Mouse (Mus musculus): ENCODE measurements around the gene Krtap5-2. TPM values are rescaled to one million over a fixed set of nuclear protein-coding genes. Genes with fewer than 3 reads are reported as not detected.
"Not testable (repeated sequence)": the region's sequence is repeated elsewhere in the genome, so short reads cannot be mapped to it uniquely, and the experiment has no call there.

The Krtap5-2 gene
- polyA plus RNA-seq (2012; ENCODE audit: insufficient read depth, insufficient read length, low replicate concordance, missing spikeins), result not detected in 2 replicates

- H3K4me3 ChIP-seq (ENCODE audit: insufficient read depth, low read depth, low read length); H3K27ac ChIP-seq (ENCODE audit: insufficient read depth, low read depth, low read length); H3K4me1 ChIP-seq (ENCODE audit: control insufficient read depth, insufficient read depth, low read length): not testable (repeated sequence)
Observed at GRCm38 (mm10) chr7:142175905-142176304, at the start of gene Krtap5-2. Gene Krtap5-2, minus strand, starts transcription at chr7:142176005.

GRCm38 (mm10) chr7:142224518-142224917 is 48.7 kb upstream of the Krtap5-2 start:
- no peaks in the 10 kb centered on the region for H3K4me1 ChIP-seq (ENCODE audit: control insufficient read depth, insufficient read depth, low read length)
- H3K27ac ChIP-seq (ENCODE audit: insufficient read depth, low read depth, low read length), result no peak overlapping the region
- H3K4me3 ChIP-seq (ENCODE audit: insufficient read depth, low read depth, low read length), result no peak overlapping the region
- 72% methylated on average over 2 of the region's 2 CpGs for WGBS
- TF ChIP-seq CTCF (IDR thresholded peaks at IDR 0.05; ENCODE audit: insufficient read depth, low read depth, low read length) (no peak), POLR2A (IDR thresholded peaks at IDR 0.05; ENCODE audit: insufficient read depth, low read depth, low read length) (no peak)

- 57% methylated on average over 1 of the region's 1 CpGs for WGBS
- not testable (repeated sequence) for H3K27ac ChIP-seq (ENCODE audit: insufficient read depth, low read depth, low read length); H3K4me1 ChIP-seq (ENCODE audit: control insufficient read depth, insufficient read depth, low read length); H3K4me3 ChIP-seq (ENCODE audit: insufficient read depth, low read depth, low read length)
Observed at GRCm38 (mm10) chr7:142212136-142212535, 36.3 kb upstream of the Krtap5-2 start.

GRCm38 (mm10) chr7:142211559-142211958 is 35.8 kb upstream of the Krtap5-2 start, which contains the start of gene Gm7579:
Gene Gm7579, plus strand, starts transcription at chr7:142211859.
- H3K4me3 ChIP-seq (ENCODE audit: insufficient read depth, low read depth, low read length), result no peak within 1 kb of the TSS
- H3K4me1 ChIP-seq (ENCODE audit: control insufficient read depth, insufficient read depth, low read length), result no peaks in the 10 kb centered on the region
- no peak for TF ChIP-seq CTCF (IDR thresholded peaks at IDR 0.05; ENCODE audit: insufficient read depth, low read depth, low read length)
- H3K27ac ChIP-seq (ENCODE audit: insufficient read depth, low read depth, low read length), result no peak within 1 kb of the TSS
- WGBS, result 63% methylated on average over 1 of the region's 1 CpGs

- 88% methylated on average over 5 of the region's 5 CpGs for WGBS
- H3K4me1 ChIP-seq (ENCODE audit: control insufficient read depth, insufficient read depth, low read length); H3K27ac ChIP-seq (ENCODE audit: insufficient read depth, low read depth, low read length); H3K4me3 ChIP-seq (ENCODE audit: insufficient read depth, low read depth, low read length): not testable (repeated sequence)
Observed at GRCm38 (mm10) chr7:142206891-142207290, 31.1 kb upstream of the Krtap5-2 start.

GRCm38 (mm10) chr7:142205488-142205887 is 29.7 kb upstream of the Krtap5-2 start:
- Histone ChIP-seq H3K27ac (ENCODE audit: insufficient read depth, low read depth, low read length) (no peak overlapping the region), H3K4me1 (ENCODE audit: control insufficient read depth, insufficient read depth, low read length) (no peaks in the 10 kb centered on the region), H3K4me3 (ENCODE audit: insufficient read depth, low read depth, low read length) (no peak overlapping the region)
- TF ChIP-seq POLR2A (IDR thresholded peaks at IDR 0.05; ENCODE audit: insufficient read depth, low read depth, low read length) (no peak), CTCF (IDR thresholded peaks at IDR 0.05; ENCODE audit: insufficient read depth, low read depth, low read length) (no peak)

- H3K4me3 ChIP-seq (ENCODE audit: insufficient read depth, low read depth, low read length), result no peak within 1 kb of the TSS
- H3K4me1 ChIP-seq (ENCODE audit: control insufficient read depth, insufficient read depth, low read length), result no peaks in the 10 kb centered on the region
- H3K27ac ChIP-seq (ENCODE audit: insufficient read depth, low read depth, low read length), result no peak within 1 kb of the TSS
- TF ChIP-seq CTCF (IDR thresholded peaks at IDR 0.05; ENCODE audit: insufficient read depth, low read depth, low read length) (no peak), POLR2A (IDR thresholded peaks at IDR 0.05; ENCODE audit: insufficient read depth, low read depth, low read length) (no peak)
- 88% methylated on average over 1 of the region's 1 CpGs for WGBS
Observed at GRCm38 (mm10) chr7:142201064-142201463, 25.3 kb upstream of the Krtap5-2 start, which contains the start of gene Krtap5-3. Gene Krtap5-3, plus strand, starts transcription at chr7:142201364.

GRCm38 (mm10) chr7:142198748-142199147 is 22.9 kb upstream of the Krtap5-2 start:
- Histone ChIP-seq H3K4me1 (ENCODE audit: control insufficient read depth, insufficient read depth, low read length) (no peaks in the 10 kb centered on the region), H3K4me3 (ENCODE audit: insufficient read depth, low read depth, low read length) (no peak overlapping the region), H3K27ac (ENCODE audit: insufficient read depth, low read depth, low read length) (no peak overlapping the region)
- TF ChIP-seq CTCF (IDR thresholded peaks at IDR 0.05; ENCODE audit: insufficient read depth, low read depth, low read length) (no peak), POLR2A (IDR thresholded peaks at IDR 0.05; ENCODE audit: insufficient read depth, low read depth, low read length) (no peak)
- 41% methylated on average over 2 of the region's 2 CpGs for WGBS

GRCm38 (mm10) chr7:142190289-142190688 is 14.5 kb upstream of the Krtap5-2 start, which contains the start of gene Gm10153:
Gene Gm10153, minus strand, starts transcription at chr7:142190389.
- Histone ChIP-seq H3K27ac (ENCODE audit: insufficient read depth, low read depth, low read length) (no peak within 1 kb of the TSS), H3K4me1 (ENCODE audit: control insufficient read depth, insufficient read depth, low read length) (no peaks in the 10 kb centered on the region), H3K4me3 (ENCODE audit: insufficient read depth, low read depth, low read length) (no peak within 1 kb of the TSS)
- TF ChIP-seq POLR2A (IDR thresholded peaks at IDR 0.05; ENCODE audit: insufficient read depth, low read depth, low read length) (no peak), CTCF (IDR thresholded peaks at IDR 0.05; ENCODE audit: insufficient read depth, low read depth, low read length) (no peak)
- WGBS, result 40% methylated on average over 2 of the region's 2 CpGs

- H3K27ac ChIP-seq (ENCODE audit: insufficient read depth, low read depth, low read length), result no peak overlapping the region
- H3K4me3 ChIP-seq (ENCODE audit: insufficient read depth, low read depth, low read length), result no peak overlapping the region
- 29% methylated on average over 2 of the region's 2 CpGs for WGBS
- TF ChIP-seq POLR2A (IDR thresholded peaks at IDR 0.05; ENCODE audit: insufficient read depth, low read depth, low read length) (no peak), CTCF (IDR thresholded peaks at IDR 0.05; ENCODE audit: insufficient read depth, low read depth, low read length) (no peak)
- H3K4me1 ChIP-seq (ENCODE audit: control insufficient read depth, insufficient read depth, low read length), result no peaks in the 10 kb centered on the region
Observed at GRCm38 (mm10) chr7:142188156-142188555, 12.4 kb upstream of the Krtap5-2 start.

Measured in olfactory bulb, adult 2 months (tissue).